Mouse (Mus musculus) hindbrain, embryonic 13.5 days (tissue): ENCODE measurements around the gene Nav1. TPM values are rescaled to one million over a fixed set of nuclear protein-coding genes. Genes with fewer than 3 reads are reported as not detected.

Source experiments
- ATAC-seq: fragments of 200-750 bp; cut with Nextera tagmentation; 2 replicates; pipeline ENCODE4 v1.8.0; 2017; ENCODE audit warnings: moderate TSS enrichment; ENCODE audit not compliant: low FRiP score
- H3K27ac ChIP-seq: fragments of 300-500 bp; sonication (generic); 2 replicates; pipeline ENCODE4 v1.5.1; 2015; ENCODE audit warnings: inconsistent platforms, mild to moderate bottlenecking, moderate library complexity
- H3K27me3 ChIP-seq: fragments of 300-500 bp; sonication (generic); 2 replicates; pipeline ENCODE4 v1.6.1; 2015; ENCODE audit warnings: mild to moderate bottlenecking, inconsistent platforms
- H3K36me3 ChIP-seq: fragments of 300-500 bp; sonication (generic); 2 replicates; pipeline ENCODE4 v1.6.1; 2015; ENCODE audit warnings: mild to moderate bottlenecking, inconsistent platforms
- H3K4me1 ChIP-seq: fragments of 300-500 bp; sonication (generic); replicated peaks from 2 replicates; pipeline ENCODE4 v1.6.1; 2015; ENCODE audit warnings: inconsistent platforms
- H3K4me2 ChIP-seq: fragments of 300-500 bp; sonication (generic); 2 replicates; pipeline ENCODE4 v1.6.1; 2015; ENCODE audit warnings: inconsistent platforms, mild to moderate bottlenecking, moderate library complexity
- H3K4me3 ChIP-seq: fragments of 300-500 bp; sonication (generic); 2 replicates; pipeline ENCODE4 v1.5.1; 2015; ENCODE audit warnings: mild to moderate bottlenecking, inconsistent platforms
- H3K9ac ChIP-seq: fragments of 300-500 bp; sonication (generic); 2 replicates; pipeline ENCODE4 v1.6.1; 2015; ENCODE audit warnings: mild to moderate bottlenecking, inconsistent platforms
- H3K9me3 ChIP-seq: fragments of 300-500 bp; sonication (generic); 2 replicates; pipeline ENCODE4 v1.6.1; 2016; ENCODE audit warnings: inconsistent platforms
- WGBS: fragments of 180-500 bp; shearing (Covaris S2); methylation state at CpG from one replicate; pipeline ENCODE4 v1.1.7; 2015; 5-methylcytosine and 5-hydroxymethylcytosine counted together
- polyA plus RNA-seq: library from polyadenylated mRNA; unstranded; fragments of >200 nt; fragmentation: Nextera tagmentation; extraction: Ambion mirVana; gene quantifications from 2 replicates; pipeline ENCODE4 v1.2.1, GENCODE M21; 2015

Nav1 gene
- polyA plus RNA-seq, 1 experiment from 2014 or later = 42.6 TPM

DNA sequence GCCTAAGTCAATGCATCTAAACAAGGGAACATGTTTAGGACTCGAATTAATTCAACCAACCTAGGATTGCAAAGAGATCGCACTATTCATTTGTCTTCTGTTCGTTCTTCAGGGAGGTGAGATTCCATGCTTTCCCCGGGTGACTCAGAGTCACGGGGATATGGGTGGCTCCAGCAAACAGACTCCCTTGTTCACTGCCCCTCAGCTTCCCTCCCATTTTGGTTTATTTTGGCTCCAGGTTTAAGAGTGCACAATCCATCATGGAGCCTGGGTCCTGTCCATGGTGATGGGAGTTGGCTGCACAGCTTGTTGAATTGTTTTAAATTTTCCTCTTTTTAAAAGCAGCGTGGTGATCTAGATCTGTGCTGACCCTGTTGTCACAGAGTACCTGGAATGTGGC lies 123.1 kb downstream of the Nav1 start:
- Histone ChIP-seq H3K9me3 (no peaks in the 10 kb centered on the region), H3K36me3 (peaks cover 13% of the 10 kb centered on the region), H3K4me2 (no peak overlapping the region), H3K4me1 (0 out of 2 replicates have a peak, but pooled peaks cover 6% of the 10 kb centered on the region), H3K27ac (no peak overlapping the region), H3K9ac (no peak overlapping the region), H3K4me3 (no peak overlapping the region), H3K27me3 (no peaks in the 10 kb centered on the region)
- WGBS = 88% methylated on average over 6 of the region's 6 CpGs
- ATAC-seq = no peak

- peaks cover 13% of the 10 kb centered on the region for H3K36me3 ChIP-seq
- no peaks in the 10 kb centered on the region for H3K9me3 ChIP-seq
- ATAC-seq = no peak
- H3K4me1 ChIP-seq = 0 out of 2 replicates have a peak, but pooled peaks cover 6% of the 10 kb centered on the region
- no peaks in the 10 kb centered on the region for H3K27me3 ChIP-seq
- no peak overlapping the region for H3K9ac ChIP-seq
- 97% methylated on average over 1 of the region's 1 CpGs for WGBS
- no peak overlapping the region for H3K4me3 ChIP-seq
- no peak overlapping the region for H3K27ac ChIP-seq
- H3K4me2 ChIP-seq = no peak overlapping the region
Observed at GRCm38 (mm10) chr1:135482666-135483065, 124.4 kb downstream of the Nav1 start.

GRCm38 (mm10) chr1:135481656-135482055 lies 125.4 kb downstream of the Nav1 start:
- no peak overlapping the region for H3K9ac ChIP-seq
- H3K4me2 ChIP-seq = no peak overlapping the region
- H3K27me3 ChIP-seq = no peaks in the 10 kb centered on the region
- 92% methylated on average over 9 of the region's 9 CpGs for WGBS
- H3K4me3 ChIP-seq = no peak overlapping the region
- H3K27ac ChIP-seq = no peak overlapping the region
- no peak for ATAC-seq
- peaks cover 13% of the 10 kb centered on the region for H3K36me3 ChIP-seq
- 0 out of 2 replicates have a peak, but pooled peaks cover 6% of the 10 kb centered on the region for H3K4me1 ChIP-seq
- no peaks in the 10 kb centered on the region for H3K9me3 ChIP-seq

- 90% methylated on average over 3 of the region's 3 CpGs for WGBS
- H3K9ac ChIP-seq = no peak overlapping the region
- no peaks in the 10 kb centered on the region for H3K27me3 ChIP-seq
- 0 out of 2 replicates have a peak, but pooled peaks cover 6% of the 10 kb centered on the region for H3K4me1 ChIP-seq
- H3K9me3 ChIP-seq = no peaks in the 10 kb centered on the region
- H3K4me3 ChIP-seq = no peak overlapping the region
- no peak overlapping the region for H3K4me2 ChIP-seq
- ATAC-seq = no peak
- no peak overlapping the region for H3K27ac ChIP-seq
- H3K36me3 ChIP-seq = peaks cover 13% of the 10 kb centered on the region
Observed at GRCm38 (mm10) chr1:135480815-135481214, 126.3 kb downstream of the Nav1 start.

DNA sequence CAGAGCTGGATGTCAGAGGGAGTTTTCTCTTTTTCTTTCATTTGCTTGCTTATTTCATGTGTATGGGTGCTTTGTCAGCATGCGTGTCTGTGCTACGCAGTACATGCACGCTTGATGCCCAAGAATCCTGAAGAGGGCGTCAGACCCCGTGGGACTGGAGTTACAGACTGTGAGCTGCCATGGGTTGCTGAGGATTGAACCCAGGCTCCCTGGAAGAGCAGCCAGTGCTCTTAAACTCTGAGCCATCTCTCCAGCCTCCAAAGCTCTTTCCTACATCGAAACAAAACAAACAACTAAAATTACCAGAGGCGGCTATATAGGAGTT lies 131.6 kb downstream of the Nav1 start:
- H3K9me3 ChIP-seq = no peaks in the 10 kb centered on the region
- H3K27ac ChIP-seq = peak overlapping the region; percentile 65
- H3K27me3 ChIP-seq = no peaks in the 10 kb centered on the region
- peaks cover 22% of the 10 kb centered on the region for H3K36me3 ChIP-seq
- ATAC-seq = no peak
- peak overlapping the region; percentile 39; the same call in 1 of the 2 replicates for H3K9ac ChIP-seq
- H3K4me2 ChIP-seq = no peak overlapping the region
- 87% methylated on average over 7 of the region's 7 CpGs for WGBS
- H3K4me3 ChIP-seq = no peak overlapping the region
- H3K4me1 ChIP-seq = peaks cover 7% of the 10 kb centered on the region

- ATAC-seq = no peak
- Histone ChIP-seq H3K4me1 (peaks cover 7% of the 10 kb centered on the region), H3K4me2 (no peak overlapping the region), H3K36me3 (peaks cover 27% of the 10 kb centered on the region), H3K27ac (peak overlapping the region; percentile 65), H3K27me3 (no peaks in the 10 kb centered on the region), H3K4me3 (no peak overlapping the region), H3K9ac (peak overlapping the region; percentile 39; the same call in 1 of the 2 replicates), H3K9me3 (no peaks in the 10 kb centered on the region)
- WGBS = 64% methylated on average over 15 of the region's 15 CpGs
Observed at GRCm38 (mm10) chr1:135474861-135475570, 132.1 kb downstream of the Nav1 start.

GRCm38 (mm10) chr1:135472536-135472935 lies 134.6 kb downstream of the Nav1 start:
- peaks cover 50% of the 10 kb centered on the region for H3K36me3 ChIP-seq
- no peak overlapping the region for H3K4me2 ChIP-seq
- H3K4me3 ChIP-seq = no peak overlapping the region
- no peak overlapping the region for H3K27ac ChIP-seq
- no peak for ATAC-seq
- no peaks in the 10 kb centered on the region for H3K9me3 ChIP-seq
- H3K27me3 ChIP-seq = no peaks in the 10 kb centered on the region
- WGBS = 77% methylated on average over 5 of the region's 5 CpGs
- no peak overlapping the region for H3K9ac ChIP-seq
- peaks cover 7% of the 10 kb centered on the region for H3K4me1 ChIP-seq

GRCm38 (mm10) chr1:135471742-135472141 lies 135.4 kb downstream of the Nav1 start:
- no peak overlapping the region for H3K4me2 ChIP-seq
- 84% methylated on average over 5 of the region's 5 CpGs for WGBS
- H3K4me3 ChIP-seq = no peak overlapping the region
- H3K9me3 ChIP-seq = no peaks in the 10 kb centered on the region
- no peak overlapping the region for H3K27ac ChIP-seq
- no peak for ATAC-seq
- H3K27me3 ChIP-seq = no peaks in the 10 kb centered on the region
- no peak overlapping the region for H3K9ac ChIP-seq
- peaks cover 58% of the 10 kb centered on the region for H3K36me3 ChIP-seq
- H3K4me1 ChIP-seq = peaks cover 7% of the 10 kb centered on the region

DNA sequence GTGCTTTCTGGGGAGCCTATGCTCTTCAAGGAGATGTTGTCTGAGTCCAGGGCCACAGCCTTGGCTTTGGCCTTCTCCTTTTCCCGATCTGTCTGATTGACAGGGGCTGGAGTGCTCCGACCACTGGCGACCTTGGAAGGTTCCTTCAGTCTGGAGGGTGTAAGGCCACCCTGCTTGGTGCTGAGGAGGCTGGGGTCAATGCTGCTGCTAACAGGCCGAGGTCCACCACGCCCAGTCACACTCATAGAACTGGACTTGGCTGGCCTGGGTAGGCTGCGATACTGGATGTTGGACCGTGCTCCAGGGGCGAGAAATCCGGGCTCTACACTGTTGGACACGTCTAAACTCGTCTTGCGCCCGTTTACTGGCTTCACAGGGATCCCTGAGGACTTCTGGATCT lies 136.5 kb downstream of the Nav1 start:
- no peak overlapping the region for H3K4me3 ChIP-seq
- no peaks in the 10 kb centered on the region for H3K27me3 ChIP-seq
- no peaks in the 10 kb centered on the region for H3K9me3 ChIP-seq
- H3K9ac ChIP-seq = no peak overlapping the region
- H3K36me3 ChIP-seq = peaks cover 70% of the 10 kb centered on the region
- 95% methylated on average over 13 of the region's 13 CpGs for WGBS
- no peak overlapping the region for H3K27ac ChIP-seq
- H3K4me1 ChIP-seq = peaks cover 5% of the 10 kb centered on the region
- no peak for ATAC-seq
- no peak overlapping the region for H3K4me2 ChIP-seq

DNA sequence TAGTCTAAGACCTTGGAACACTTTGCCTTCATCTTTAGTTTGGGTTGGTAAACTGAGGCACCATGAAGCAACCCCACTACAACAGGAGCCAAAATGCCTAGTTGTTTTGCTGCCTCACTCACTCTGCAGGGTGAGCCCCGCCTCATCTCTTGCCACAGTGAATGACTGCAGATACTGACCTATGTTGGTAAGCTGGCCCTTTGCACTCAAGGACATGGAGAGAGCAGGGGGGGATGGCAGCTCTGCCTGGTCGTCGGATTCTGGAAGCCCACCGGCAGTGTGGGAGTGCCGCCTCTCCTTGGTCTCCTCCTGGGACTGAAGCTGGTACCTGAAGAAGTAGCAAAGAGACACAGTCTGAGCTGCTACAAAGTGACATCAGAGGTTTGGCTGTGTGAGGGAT lies 139.6 kb downstream of the Nav1 start:
- H3K4me3 ChIP-seq = no peak overlapping the region
- H3K9ac ChIP-seq = no peak overlapping the region
- peaks cover 98% of the 10 kb centered on the region for H3K36me3 ChIP-seq
- no peaks in the 10 kb centered on the region for H3K27me3 ChIP-seq
- no peak for ATAC-seq
- H3K4me2 ChIP-seq = no peak overlapping the region
- WGBS = 91% methylated on average over 5 of the region's 5 CpGs
- no peak overlapping the region for H3K27ac ChIP-seq
- no peaks in the 10 kb centered on the region for H3K9me3 ChIP-seq
- H3K4me1 ChIP-seq = no peaks in the 10 kb centered on the region

GRCm38 (mm10) chr1:135466935-135467334 lies 140.2 kb downstream of the Nav1 start:
- Histone ChIP-seq H3K9ac (no peak overlapping the region), H3K36me3 (peaks cover 98% of the 10 kb centered on the region), H3K27me3 (no peaks in the 10 kb centered on the region), H3K27ac (no peak overlapping the region), H3K4me2 (no peak overlapping the region), H3K4me3 (no peak overlapping the region), H3K4me1 (no peaks in the 10 kb centered on the region), H3K9me3 (no peaks in the 10 kb centered on the region)
- 80% methylated on average over 3 of the region's 3 CpGs for WGBS
- ATAC-seq = no peak

DNA sequence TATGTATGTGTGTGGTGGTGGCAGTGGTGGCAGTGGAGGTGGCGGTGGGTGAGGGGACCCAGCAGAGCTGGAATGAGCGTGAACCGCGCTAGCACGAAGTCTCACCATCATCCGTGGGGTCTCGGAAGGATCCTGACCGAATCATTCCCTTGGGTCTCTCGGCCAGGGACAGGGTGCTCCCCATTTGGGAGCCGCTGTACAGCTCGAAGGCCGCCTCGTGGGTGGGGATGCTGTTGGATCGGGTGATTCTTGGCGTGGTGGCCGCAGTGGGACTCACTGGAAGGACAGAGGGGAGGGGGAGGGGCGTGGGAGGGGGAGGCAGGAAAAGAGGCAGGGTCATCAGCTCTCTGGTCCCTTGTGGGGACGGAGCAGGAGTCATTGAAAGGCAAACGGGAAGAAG lies 141.4 kb downstream of the Nav1 start:
- no peaks in the 10 kb centered on the region for H3K4me1 ChIP-seq
- no peak for ATAC-seq
- H3K9me3 ChIP-seq = no peaks in the 10 kb centered on the region
- H3K27ac ChIP-seq = no peak overlapping the region
- H3K9ac ChIP-seq = no peak overlapping the region
- H3K4me3 ChIP-seq = no peak overlapping the region
- peaks cover 90% of the 10 kb centered on the region for H3K36me3 ChIP-seq
- WGBS = 90% methylated on average over 19 of the region's 19 CpGs
- no peak overlapping the region for H3K4me2 ChIP-seq
- no peaks in the 10 kb centered on the region for H3K27me3 ChIP-seq

DNA sequence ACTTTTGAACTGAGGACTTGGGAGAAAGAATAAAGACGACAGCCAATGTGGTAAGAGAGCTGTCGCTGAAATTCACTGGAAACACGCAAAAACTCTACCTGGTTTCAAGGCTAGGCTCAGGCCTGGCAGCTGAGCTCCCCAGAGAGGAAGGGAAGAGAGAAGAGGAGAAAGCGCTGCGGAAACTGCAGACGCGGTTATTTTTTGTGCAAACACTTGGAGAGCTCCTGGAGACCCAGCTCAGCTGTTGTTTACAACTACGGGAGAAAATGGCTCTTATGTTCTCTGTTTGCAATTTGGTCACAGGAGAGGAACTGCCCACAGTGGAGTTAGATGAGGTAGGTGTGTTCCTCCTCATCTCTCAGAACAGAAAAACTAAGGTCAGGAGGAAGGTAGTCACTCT lies 144.4 kb downstream of the Nav1 start:
- H3K4me2 ChIP-seq = no peak overlapping the region
- no peaks in the 10 kb centered on the region for H3K9me3 ChIP-seq
- WGBS = 82% methylated on average over 8 of the region's 8 CpGs
- H3K27me3 ChIP-seq = no peaks in the 10 kb centered on the region
- no peak for ATAC-seq
- H3K4me1 ChIP-seq = no peaks in the 10 kb centered on the region
- H3K9ac ChIP-seq = no peak overlapping the region
- no peak overlapping the region for H3K4me3 ChIP-seq
- peaks cover 91% of the 10 kb centered on the region for H3K36me3 ChIP-seq
- H3K27ac ChIP-seq = no peak overlapping the region
